Mouse (Mus musculus): ENCODE measurements around the gene Zfp628.

GRCm38 (mm10) chr7:4866631-4867180 lies 48.3 kb upstream of the Zfp628 start:
- TF ChIP-seq POLR2A (IDR thresholded peaks at IDR 0.05; ENCODE audit: insufficient read depth, low read depth, low read length), result no peak
- TF ChIP-seq CTCF (IDR thresholded peaks at IDR 0.05), result no peak

Measured in heart, adult 2 months (tissue).